Mouse (Mus musculus) bone marrow, adult 2 months (tissue): ENCODE data around the gene Rps6ka5.

Source experiments
- CTCF ChIP-seq: fragments of 200-500 bp; IDR thresholded peaks from 2 replicates; pipeline ENCODE4 v1.5.1; 2011; ENCODE audit warnings: low read length, control low read depth; ENCODE audit not compliant: control insufficient read depth, insufficient read depth
- POLR2A ChIP-seq: fragments of 200-500 bp; IDR thresholded peaks from 2 replicates; pipeline ENCODE4 v1.6.1; 2011; ENCODE audit warnings: low read depth, mild to moderate bottlenecking, control low read depth, low read length, borderline replicate concordance; ENCODE audit not compliant: control insufficient read depth

- no peak for TF ChIP-seq POLR2A
- no peak for TF ChIP-seq CTCF
These were observed 151.0 kb downstream of the Rps6ka5 start for GRCm38 (mm10) chr12:100575739-100576138.
